Mouse (Mus musculus): Measurements from ENCODE around the gene Iqcn.

Gene Iqcn

GRCm38 (mm10) chr8:70747211-70747890 is 44.1 kb downstream of the Iqcn start:
- Histone ChIP-seq H3K27me3 (ENCODE audit: insufficient read depth, low read length) (peaks cover 76% of the 10 kb centered on the region), H3K4me3 (replicated peaks; ENCODE audit: low read length) (peak overlapping the region; percentile 46), H3K9me3 (ENCODE audit: low read length) (no peaks in the 10 kb centered on the region), H3K4me1 (replicated peaks; ENCODE audit: low read depth, low read length) (peaks cover 73% of the 10 kb centered on the region), H3K36me3 (ENCODE audit: insufficient read depth, low read length) (no peaks in the 10 kb centered on the region)
- TF ChIP-seq CTCF (conservative IDR thresholded peaks at IDR 0.05; ENCODE audit: low read length), result no peak
- TF ChIP-seq NANOG (IDR thresholded peaks at IDR 0.05; ENCODE audit: borderline replicate concordance, low read length), result no peak
- no peak for TF ChIP-seq POU5F1 (IDR thresholded peaks at IDR 0.05; ENCODE audit: borderline replicate concordance, low read length)

- Histone ChIP-seq H3K36me3 (ENCODE audit: insufficient read depth, low read length) (no peaks in the 10 kb centered on the region), H3K9me3 (ENCODE audit: low read length) (no peaks in the 10 kb centered on the region), H3K4me3 (replicated peaks; ENCODE audit: low read length) (peak overlapping the region; percentile 50), H3K4me1 (replicated peaks; ENCODE audit: low read depth, low read length) (peaks cover 73% of the 10 kb centered on the region), H3K27me3 (ENCODE audit: insufficient read depth, low read length) (peaks cover 65% of the 10 kb centered on the region)
- TF ChIP-seq POU5F1 (IDR thresholded peaks at IDR 0.05; ENCODE audit: borderline replicate concordance, low read length) (no peak), CTCF (conservative IDR thresholded peaks at IDR 0.05; ENCODE audit: low read length) (no peak), NANOG (IDR thresholded peaks at IDR 0.05; ENCODE audit: borderline replicate concordance, low read length) (no peak)
These were observed 45.2 kb downstream of the Iqcn start for GRCm38 (mm10) chr8:70748246-70749096.

- Histone ChIP-seq H3K27me3 (ENCODE audit: insufficient read depth, low read length) (peaks cover 57% of the 10 kb centered on the region), H3K4me3 (replicated peaks; ENCODE audit: low read length) (peak overlapping the region; percentile 50), H3K9me3 (ENCODE audit: low read length) (no peaks in the 10 kb centered on the region), H3K4me1 (replicated peaks; ENCODE audit: low read depth, low read length) (peaks cover 73% of the 10 kb centered on the region), H3K36me3 (ENCODE audit: insufficient read depth, low read length) (no peaks in the 10 kb centered on the region)
- TF ChIP-seq POU5F1 (IDR thresholded peaks at IDR 0.05; ENCODE audit: borderline replicate concordance, low read length), result no peak
- TF ChIP-seq NANOG (IDR thresholded peaks at IDR 0.05; ENCODE audit: borderline replicate concordance, low read length), result no peak
- no peak for TF ChIP-seq CTCF (conservative IDR thresholded peaks at IDR 0.05; ENCODE audit: low read length)
These were observed 45.9 kb downstream of the Iqcn start for GRCm38 (mm10) chr8:70749097-70749674.

GRCm38 (mm10) chr8:70750128-70750680 is 46.9 kb downstream of the Iqcn start:
- Histone ChIP-seq H3K36me3 (ENCODE audit: insufficient read depth, low read length) (no peaks in the 10 kb centered on the region), H3K4me3 (replicated peaks; ENCODE audit: low read length) (no peak overlapping the region), H3K27me3 (ENCODE audit: insufficient read depth, low read length) (peaks cover 50% of the 10 kb centered on the region), H3K4me1 (replicated peaks; ENCODE audit: low read depth, low read length) (peaks cover 68% of the 10 kb centered on the region), H3K9me3 (ENCODE audit: low read length) (no peaks in the 10 kb centered on the region)
- TF ChIP-seq POU5F1 (IDR thresholded peaks at IDR 0.05; ENCODE audit: borderline replicate concordance, low read length), result no peak
- TF ChIP-seq NANOG (IDR thresholded peaks at IDR 0.05; ENCODE audit: borderline replicate concordance, low read length), result no peak
- TF ChIP-seq CTCF (conservative IDR thresholded peaks at IDR 0.05; ENCODE audit: low read length), result no peak

GRCm38 (mm10) chr8:70752000-70752764 is 48.9 kb downstream of the Iqcn start:
- Histone ChIP-seq H3K36me3 (ENCODE audit: insufficient read depth, low read length) (peaks cover 13% of the 10 kb centered on the region), H3K27me3 (ENCODE audit: insufficient read depth, low read length) (peaks cover 31% of the 10 kb centered on the region), H3K4me1 (replicated peaks; ENCODE audit: low read depth, low read length) (peaks cover 64% of the 10 kb centered on the region), H3K4me3 (replicated peaks; ENCODE audit: low read length) (peak overlapping the region; percentile 69; the same call in 1 of the 2 replicates), H3K9me3 (ENCODE audit: low read length) (no peaks in the 10 kb centered on the region)
- no peak for TF ChIP-seq POU5F1 (IDR thresholded peaks at IDR 0.05; ENCODE audit: borderline replicate concordance, low read length)
- peak; percentile 78 for TF ChIP-seq CTCF (conservative IDR thresholded peaks at IDR 0.05; ENCODE audit: low read length)

- Histone ChIP-seq H3K27me3 (ENCODE audit: insufficient read depth, low read length) (peaks cover 21% of the 10 kb centered on the region), H3K4me1 (replicated peaks; ENCODE audit: low read depth, low read length) (peaks cover 62% of the 10 kb centered on the region), H3K4me3 (replicated peaks; ENCODE audit: low read length) (peak overlapping the region; percentile 69), H3K36me3 (ENCODE audit: insufficient read depth, low read length) (peaks cover 23% of the 10 kb centered on the region), H3K9me3 (ENCODE audit: low read length) (no peaks in the 10 kb centered on the region)
- no peak for TF ChIP-seq POU5F1 (IDR thresholded peaks at IDR 0.05; ENCODE audit: borderline replicate concordance, low read length)
- TF ChIP-seq NANOG (IDR thresholded peaks at IDR 0.05; ENCODE audit: borderline replicate concordance, low read length), result no peak
- TF ChIP-seq CTCF (conservative IDR thresholded peaks at IDR 0.05; ENCODE audit: low read length), result no peak
These were observed 49.9 kb downstream of the Iqcn start for GRCm38 (mm10) chr8:70753151-70753550.

- Histone ChIP-seq H3K36me3 (ENCODE audit: insufficient read depth, low read length) (peaks cover 32% of the 10 kb centered on the region), H3K27me3 (ENCODE audit: insufficient read depth, low read length) (peaks cover 14% of the 10 kb centered on the region), H3K4me1 (replicated peaks; ENCODE audit: low read depth, low read length) (peaks cover 62% of the 10 kb centered on the region), H3K9me3 (ENCODE audit: low read length) (no peaks in the 10 kb centered on the region), H3K4me3 (replicated peaks; ENCODE audit: low read length) (peak within 1 kb of the TSS; percentile 86)
- TF ChIP-seq NANOG (IDR thresholded peaks at IDR 0.05; ENCODE audit: borderline replicate concordance, low read length) (no peak), POU5F1 (IDR thresholded peaks at IDR 0.05; ENCODE audit: borderline replicate concordance, low read length) (no peak), CTCF (conservative IDR thresholded peaks at IDR 0.05; ENCODE audit: low read length) (no peak)
These were observed 51.0 kb downstream of the Iqcn start, which contains the start of gene Rab3a for GRCm38 (mm10) chr8:70754043-70754870. Gene Rab3a, plus strand, starts transcription at chr8:70754679.
